Mouse (Mus musculus) left cerebral cortex, adult 2 months (tissue): ENCODE measurements at regions not wholly inside any gene's neighbourhood (a gene's known extent, or its start where the extent isn't known, plus 50 kb on each side); places are given as distances from the start of the nearest gene placed in this dataset.

Experiments
- DNase-seq, 2 experiments: peaks; one replicate each; pipeline ENCODE4 v3.0.0; 2021 to 2022; ENCODE audit warnings: low spot score in 2 of 2, mixed read lengths in 1 of 2; ENCODE audit errors: extremely low spot score in 1 of 2
- H3K27ac ChIP-seq: fragments of 200-600 bp; 2 replicates; pipeline ENCODE4 v1.8.1; 2022
- H3K4me3 ChIP-seq: fragments of 200-600 bp; 2 replicates; pipeline ENCODE4 v1.8.1; 2022
- CTCF ChIP-seq: fragments of 200-600 bp; IDR thresholded peaks from 2 replicates; pipeline ENCODE4 v1.8.1; 2022; ENCODE audit warnings: antibody characterized with exemption, mild to moderate bottlenecking, moderate library complexity
- intact Hi-C: fragments of 180-260 bp; cut with DNase I; formaldehyde crosslinking; loops from one replicate; pipeline ENCODE4 v1.15.1; 2025

DNA sequence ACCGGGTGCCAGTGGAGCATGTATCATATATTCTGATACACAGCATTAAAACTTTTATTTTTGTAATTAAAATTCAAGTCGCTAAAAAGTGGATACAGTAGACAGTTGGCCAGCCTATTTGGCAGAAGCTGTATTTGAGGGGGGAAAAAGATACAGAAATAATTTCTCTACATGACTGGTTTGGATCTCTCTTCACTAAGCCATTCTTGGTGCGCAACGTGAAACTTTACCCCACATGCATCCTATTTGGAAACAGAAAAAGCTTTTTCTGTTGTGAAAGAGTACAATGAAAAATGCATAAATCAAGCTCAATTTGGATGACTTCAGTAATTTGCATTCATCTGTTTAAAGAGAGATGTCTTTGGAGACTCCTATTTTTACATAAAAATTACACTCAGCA is 303.2 kb downstream of the Rergl start:
- DNase-seq, result no peak
- intact Hi-C loops, result loop anchor here (2.0 kb wide), 1 partner anchor 38 kb away; no protein-coding TSS in a partner anchor
- Histone ChIP-seq H3K4me3 (no peak overlapping the region), H3K27ac (no peak overlapping the region)
- no peak for TF ChIP-seq CTCF

- DNase-seq, result no peak
- intact Hi-C loops, result no loop called here
- no peak for TF ChIP-seq CTCF
- Histone ChIP-seq H3K4me3 (no peak overlapping the region), H3K27ac (no peak overlapping the region)
These were observed 315.3 kb downstream of the Rergl start for GRCm38 (mm10) chr6:139186431-139186830.

GRCm38 (mm10) chr6:139160352-139160751 is 341.4 kb downstream of the Rergl start:
- TF ChIP-seq CTCF, result no peak
- H3K4me3 ChIP-seq, result no peak overlapping the region
- DNase-seq, result no peak
- intact Hi-C loops, result loop anchor here (1.0 to 2.0 kb wide), 2 partner anchors 38 to 359 kb away; no protein-coding TSS in a partner anchor
- peak overlapping the region; percentile 76; the same call in 1 of the 2 replicates for H3K27ac ChIP-seq

DNA sequence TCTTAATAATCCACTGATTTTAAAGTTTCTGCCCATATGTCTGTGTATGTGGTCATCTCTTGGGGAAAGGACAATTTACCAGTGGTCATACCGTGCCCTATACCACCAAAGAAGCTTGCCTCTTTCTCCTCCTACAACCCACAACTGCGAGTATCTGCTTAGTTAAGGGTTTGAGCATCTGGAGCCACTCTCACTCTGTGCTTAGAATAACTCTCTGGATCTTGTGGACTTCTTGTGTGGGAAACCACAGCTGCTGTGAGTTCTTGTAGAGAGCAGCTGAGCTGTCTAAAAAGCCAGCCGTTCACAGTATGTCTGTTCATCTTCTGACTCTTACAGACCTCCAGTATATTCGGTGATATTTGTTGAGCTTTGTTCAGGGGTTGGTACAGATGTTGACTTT is 342.0 kb downstream of the Rergl start:
- intact Hi-C loops, result loop anchor here (1.0 to 2.0 kb wide), 2 partner anchors 39 to 358 kb away; no protein-coding TSS in a partner anchor
- no peak overlapping the region for H3K4me3 ChIP-seq
- TF ChIP-seq CTCF, result no peak
- peak overlapping the region; percentile 76 for H3K27ac ChIP-seq
- DNase-seq, result peak; percentile 13 to 15

DNA sequence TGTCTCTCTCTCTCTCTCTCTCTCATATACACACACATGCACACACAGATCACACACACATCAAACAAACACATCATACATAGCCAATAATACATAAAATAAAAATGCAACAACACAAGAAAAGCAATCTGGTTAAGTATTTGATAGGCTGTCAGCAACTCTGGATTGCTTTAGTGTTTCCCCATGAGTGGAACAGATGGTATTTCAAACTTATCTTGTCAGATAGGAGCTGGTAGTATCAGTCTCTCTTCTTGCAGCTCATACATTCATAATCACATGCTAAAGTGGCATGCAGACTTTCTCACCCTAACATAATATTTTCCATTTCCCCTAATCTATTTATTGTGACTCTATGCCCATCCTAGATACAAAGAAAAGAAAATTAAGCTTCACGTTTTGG is 347.0 kb downstream of the Rergl start:
- H3K27ac ChIP-seq, result no peak overlapping the region
- no peak for TF ChIP-seq CTCF
- H3K4me3 ChIP-seq, result no peak overlapping the region
- DNase-seq, result no peak
- intact Hi-C loops, result no loop called here

DNA sequence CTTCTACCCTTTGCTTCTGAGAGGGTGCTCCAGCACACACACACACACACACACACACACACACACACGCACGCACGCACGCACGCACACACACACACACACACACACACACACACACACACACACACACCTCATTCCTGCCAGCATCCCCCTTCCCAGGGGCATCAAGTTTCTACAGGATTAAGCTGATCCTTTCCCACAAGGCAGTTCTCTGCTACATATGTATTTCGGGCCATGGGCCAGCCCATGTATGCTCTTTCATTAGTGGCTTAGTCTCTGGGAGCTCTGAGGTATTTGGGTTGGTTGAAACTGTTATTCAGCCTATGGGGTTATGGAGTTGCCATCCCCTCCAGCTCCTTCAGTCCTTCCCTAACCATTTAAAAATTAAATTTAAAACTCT is 366.1 kb downstream of the Rergl start:
- DNase-seq, result no peak
- Histone ChIP-seq H3K4me3 (no peak overlapping the region), H3K27ac (no peak overlapping the region)
- intact Hi-C loops, result no loop called here
- no peak for TF ChIP-seq CTCF

- no peak for TF ChIP-seq CTCF
- Histone ChIP-seq H3K27ac (no peak overlapping the region), H3K4me3 (no peak overlapping the region)
- intact Hi-C loops, result loop anchor here (2.0 kb wide), 1 partner anchor 17 kb away; no protein-coding TSS in a partner anchor
- no peak for DNase-seq
These were observed 369.6 kb downstream of the Rergl start for GRCm38 (mm10) chr6:139132083-139132679.

DNA sequence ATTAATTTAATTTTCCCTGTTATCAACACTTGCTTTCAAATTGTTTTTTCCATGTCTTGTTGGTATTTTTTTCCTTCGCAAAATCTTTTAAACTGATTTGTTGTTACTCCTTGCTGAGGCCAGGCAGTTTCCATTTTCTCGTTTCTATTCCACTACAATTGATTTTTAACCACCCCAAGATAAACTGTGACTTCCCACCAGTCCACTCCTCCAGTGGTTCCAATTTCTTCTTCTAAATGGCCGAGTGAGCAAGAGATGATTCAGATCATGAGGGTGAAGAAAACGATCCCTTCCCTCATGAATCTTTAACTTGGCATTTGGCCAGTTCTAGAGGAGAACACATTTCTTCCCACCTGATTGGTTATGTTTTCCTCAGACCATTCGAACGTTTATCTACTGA is 393.5 kb downstream of the Rergl start:
- H3K4me3 ChIP-seq, result no peak overlapping the region
- H3K27ac ChIP-seq, result no peak overlapping the region
- TF ChIP-seq CTCF, result no peak
- intact Hi-C loops, result no loop called here
- no peak for DNase-seq

- DNase-seq, result no peak
- no peak overlapping the region for H3K4me3 ChIP-seq
- H3K27ac ChIP-seq, result no peak overlapping the region
- intact Hi-C loops, result no loop called here
- no peak for TF ChIP-seq CTCF
These were observed 398.4 kb downstream of the Rergl start for GRCm38 (mm10) chr6:139103397-139103796.

DNA sequence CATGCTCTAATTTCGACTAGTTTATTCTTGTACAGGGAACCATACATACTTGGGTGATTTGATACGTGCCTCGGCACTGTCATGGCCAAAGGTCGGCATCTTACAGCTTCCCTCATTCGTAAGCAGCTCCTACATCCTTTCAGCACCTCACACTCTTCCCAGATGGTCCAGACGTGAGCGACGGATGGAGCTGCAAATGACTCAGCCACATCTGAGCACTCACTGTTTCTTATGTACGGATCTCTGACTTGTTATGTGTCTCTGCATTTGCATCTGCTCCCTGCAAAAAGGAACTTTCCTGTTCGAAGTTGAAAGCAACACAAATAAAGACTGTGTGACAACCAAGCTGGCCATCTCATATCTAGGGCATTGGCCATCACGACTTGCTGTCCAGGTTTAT is 402.5 kb downstream of the Rergl start:
- TF ChIP-seq CTCF, result no peak
- H3K4me3 ChIP-seq, result no peak overlapping the region
- DNase-seq, result no peak
- intact Hi-C loops, result no loop called here
- no peak overlapping the region for H3K27ac ChIP-seq

GRCm38 (mm10) chr6:139075433-139075832 is 417.1 kb upstream of the Igbp1b start:
- TF ChIP-seq CTCF, result no peak
- DNase-seq, result no peak
- H3K4me3 ChIP-seq, result no peak overlapping the region
- no peak overlapping the region for H3K27ac ChIP-seq
- intact Hi-C loops, result no loop called here

GRCm38 (mm10) chr6:139027696-139028095 is 369.4 kb upstream of the Igbp1b start:
- Histone ChIP-seq H3K4me3 (no peak overlapping the region), H3K27ac (no peak overlapping the region)
- no peak for TF ChIP-seq CTCF
- no peak for DNase-seq
- intact Hi-C loops, result no loop called here

- no peak for DNase-seq
- Histone ChIP-seq H3K27ac (no peak overlapping the region), H3K4me3 (no peak overlapping the region)
- intact Hi-C loops, result no loop called here
- peak; percentile 16 for TF ChIP-seq CTCF
These were observed 356.2 kb upstream of the Igbp1b start for GRCm38 (mm10) chr6:139014526-139014925.
